Mouse (Mus musculus) ZHBTc4 (cell line): ENCODE data around the gene Hist1h2ao.
"Not testable (repeated sequence)": the region's sequence is repeated elsewhere in the genome, so short reads cannot be mapped to it uniquely, and the experiment has no call there.

Experiments used
- DNase-seq: peaks from one replicate; pipeline ENCODE4 v3.0.0-alpha.2; 2011; ENCODE audit warnings: low read depth, low spot score

The Hist1h2ao gene

DNA sequence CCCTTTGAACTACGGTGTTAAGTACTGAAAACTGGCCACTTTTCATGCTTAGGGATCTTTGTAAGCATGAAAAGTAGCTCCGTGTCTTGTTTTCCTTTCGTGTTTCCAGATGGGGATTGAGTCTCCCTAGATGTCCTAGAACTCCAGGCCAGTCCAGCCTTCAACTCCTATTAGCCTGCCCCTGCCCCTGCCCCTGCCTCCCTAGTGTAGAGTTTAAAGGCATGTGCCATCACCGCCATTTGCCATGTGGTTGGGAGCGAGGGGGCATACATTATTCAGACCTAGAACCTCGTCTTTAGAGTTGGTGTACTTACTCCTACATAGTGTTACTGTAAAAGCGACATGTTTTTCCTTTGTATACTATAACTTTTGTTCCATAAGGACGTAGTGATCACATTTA is 809 bp downstream of the Hist1h2ao start:
- not testable (repeated sequence) for DNase-seq

DNA sequence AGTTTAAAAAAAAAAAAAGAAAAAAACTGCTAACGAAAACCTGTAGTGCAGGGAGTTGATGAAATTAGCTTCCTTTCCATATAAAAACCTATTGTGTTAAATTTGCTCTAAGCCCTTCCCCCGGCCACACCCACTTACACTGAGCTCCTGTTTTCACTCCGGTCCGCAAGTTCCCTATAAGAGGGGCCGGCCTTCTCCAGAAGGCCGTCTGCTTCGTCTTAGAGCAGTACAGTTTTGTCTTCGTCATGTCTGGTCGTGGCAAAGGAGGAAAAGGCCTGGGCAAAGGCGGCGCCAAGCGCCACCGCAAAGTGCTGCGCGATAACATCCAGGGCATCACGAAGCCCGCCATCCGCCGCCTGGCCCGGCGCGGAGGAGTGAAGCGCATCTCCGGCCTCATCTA is 1.3 kb downstream of the Hist1h2ao start, which contains the start of gene Hist1h4m:
Hist1h4m (plus strand) TSS at position 208 of the 400 bp plus-strand sequence.
- not testable (repeated sequence) for DNase-seq

DNA sequence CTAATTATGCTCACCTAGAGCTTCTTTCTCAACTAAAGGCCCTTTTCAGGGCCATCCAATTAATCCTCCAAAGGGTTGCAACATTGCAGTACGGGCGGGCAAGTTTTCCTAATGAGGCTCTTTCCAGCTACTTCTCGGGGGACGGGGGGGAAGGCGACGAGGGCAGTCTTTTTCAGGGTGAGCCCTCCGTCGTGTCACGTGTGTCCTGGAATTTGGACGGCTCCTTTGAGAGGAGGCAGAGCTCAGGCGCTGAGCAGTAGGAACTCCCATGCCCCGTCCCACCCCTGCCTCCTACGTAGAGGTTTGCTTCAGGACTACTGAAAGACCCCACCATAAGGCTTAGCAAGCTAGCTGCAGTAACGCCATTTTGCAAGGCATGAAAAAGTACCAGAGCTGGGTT is 1.8 kb downstream of the Hist1h2ao start:
- not testable (repeated sequence) for DNase-seq

DNA sequence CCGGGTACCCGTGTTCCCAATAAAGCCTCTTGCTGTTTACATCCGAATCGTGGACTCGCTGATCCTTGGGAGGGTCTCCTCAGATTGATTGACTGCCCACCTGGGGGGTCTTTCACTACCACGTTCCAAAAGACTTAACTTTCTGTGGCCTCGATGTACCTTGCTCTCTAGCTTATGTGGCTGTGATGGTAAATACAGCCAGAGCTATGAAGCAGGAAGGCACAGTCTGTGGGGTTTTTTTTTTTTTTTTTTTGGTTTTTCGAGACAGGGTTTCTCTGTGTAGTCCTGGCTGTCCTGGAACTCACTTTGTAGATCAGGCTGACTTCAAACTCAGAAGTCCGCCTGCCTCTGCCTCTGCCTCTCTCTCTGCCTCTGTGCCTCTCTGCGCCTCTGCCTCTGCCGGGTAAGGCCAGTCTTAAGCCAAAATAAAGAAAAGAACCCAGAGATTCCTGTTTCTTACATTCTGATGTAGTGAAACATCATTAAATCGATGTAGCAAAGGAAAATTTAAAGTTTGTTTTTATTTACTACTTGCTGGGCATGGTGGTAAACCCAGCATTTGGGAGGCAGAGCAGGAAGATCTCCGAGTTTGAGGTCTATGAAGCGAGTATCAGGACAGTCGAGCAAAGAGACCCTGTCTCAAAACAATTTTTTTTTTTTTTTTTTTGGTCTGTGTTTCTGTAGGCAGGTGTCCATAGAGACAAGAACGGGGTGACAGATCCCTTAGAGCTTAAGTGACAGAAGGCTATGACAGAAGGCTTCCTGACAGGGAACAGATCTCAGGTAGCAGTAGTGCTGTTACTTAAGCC is 10.0 kb downstream of the Hist1h2ao start:
- not testable (repeated sequence) for DNase-seq

DNA sequence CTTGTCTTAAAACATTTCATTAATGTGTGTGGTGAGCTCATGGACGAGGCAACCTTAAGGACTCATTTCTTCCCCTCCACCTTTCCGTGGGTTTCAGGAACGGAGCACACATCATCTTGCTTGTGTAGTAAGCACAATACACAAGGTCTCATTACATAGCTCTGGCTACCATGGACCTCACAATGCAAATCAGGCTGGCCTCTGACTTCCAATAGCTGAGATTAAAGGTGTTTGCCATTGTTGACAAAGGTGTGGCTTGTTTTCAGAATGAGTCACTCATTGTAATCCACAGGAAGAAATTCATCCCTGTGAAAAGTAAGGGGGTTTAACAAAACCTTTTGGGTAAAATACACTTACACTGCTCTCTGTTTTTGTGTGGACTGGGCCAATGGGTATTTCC is 18.2 kb downstream of the Hist1h2ao start:
- DNase-seq, result peak; percentile 59

DNA sequence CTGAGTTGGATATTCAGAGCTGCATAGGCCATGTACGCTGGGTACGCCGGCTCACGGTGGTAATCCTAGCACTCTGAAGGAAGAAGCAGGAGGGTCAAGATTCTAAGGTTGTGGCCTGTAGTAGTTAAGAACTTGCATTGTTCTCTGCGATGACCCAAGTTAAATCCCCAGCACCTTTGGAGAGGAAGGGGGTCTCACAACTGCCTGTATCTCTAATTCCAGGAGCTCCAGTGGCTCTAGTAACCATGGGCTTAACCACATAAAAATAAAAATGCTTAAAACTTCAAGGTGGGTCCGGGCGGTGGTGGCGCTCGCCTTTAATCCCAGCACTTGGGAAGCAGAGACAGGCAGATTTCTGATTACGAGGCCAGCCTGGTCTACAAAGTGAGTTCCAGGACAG is 20.1 kb downstream of the Hist1h2ao start:
- no peak for DNase-seq

DNA sequence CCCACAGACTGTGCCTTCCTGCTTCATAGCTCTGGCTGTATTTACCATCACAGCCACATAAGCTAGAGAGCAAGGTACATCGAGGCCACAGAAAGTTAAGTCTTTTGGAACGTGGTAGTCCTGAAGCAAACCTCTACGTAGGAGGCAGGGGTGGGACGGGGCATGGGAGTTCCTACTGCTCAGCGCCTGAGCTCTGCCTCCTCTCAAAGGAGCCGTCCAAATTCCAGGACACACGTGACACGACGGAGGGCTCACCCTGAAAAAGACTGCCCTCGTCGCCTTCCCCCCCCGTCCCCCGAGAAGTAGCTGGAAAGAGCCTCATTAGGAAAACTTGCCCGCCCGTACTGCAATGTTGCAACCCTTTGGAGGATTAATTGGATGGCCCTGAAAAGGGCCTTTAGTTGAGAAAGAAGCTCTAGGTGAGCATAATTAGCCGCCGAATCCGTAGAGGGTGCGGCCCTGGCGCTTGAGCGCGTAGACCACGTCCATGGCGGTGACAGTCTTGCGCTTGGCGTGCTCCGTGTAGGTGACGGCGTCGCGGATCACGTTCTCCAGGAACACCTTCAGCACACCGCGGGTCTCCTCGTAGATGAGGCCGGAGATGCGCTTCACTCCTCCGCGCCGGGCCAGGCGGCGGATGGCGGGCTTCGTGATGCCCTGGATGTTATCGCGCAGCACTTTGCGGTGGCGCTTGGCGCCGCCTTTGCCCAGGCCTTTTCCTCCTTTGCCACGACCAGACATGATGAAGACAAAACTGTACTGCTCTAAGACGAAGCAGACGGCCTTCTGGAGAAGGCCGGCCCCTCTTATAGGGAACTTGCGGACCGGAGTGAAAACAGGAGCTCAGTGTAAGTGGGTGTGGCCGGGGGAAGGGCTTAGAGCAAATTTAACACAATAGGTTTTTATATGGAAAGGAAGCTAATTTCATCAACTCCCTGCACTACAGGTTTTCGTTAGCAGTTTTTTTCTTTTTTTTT is 21.4 kb downstream of the Hist1h2ao start, which contains the start of gene Hist1h4n:
Hist1h4n (minus strand) TSS at position 779 of the 977 bp plus-strand sequence.
- DNase-seq, result not testable (repeated sequence)

DNA sequence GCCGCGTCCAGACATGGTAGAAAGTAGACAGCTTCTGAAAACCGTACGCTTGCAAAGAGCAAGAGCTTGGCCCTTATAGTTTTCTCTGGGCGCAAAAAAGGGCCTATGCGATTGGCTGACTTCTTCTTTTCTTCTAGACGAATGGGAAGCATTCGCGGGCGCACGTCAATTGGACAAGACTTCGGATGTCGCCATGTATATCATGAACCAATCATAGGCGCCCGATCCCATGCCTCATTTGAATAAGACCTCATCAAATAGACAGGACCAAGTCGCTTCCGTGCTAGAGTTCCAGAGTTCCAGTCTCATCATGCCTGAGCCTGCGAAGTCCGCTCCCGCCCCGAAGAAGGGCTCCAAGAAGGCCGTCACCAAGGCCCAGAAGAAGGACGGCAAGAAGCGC is 23.2 kb downstream of the Hist1h2ao start, which contains the start of the genes Hist1h2ap and Hist1h2br:
Hist1h2ap (minus strand) TSS at position 47 of the 400 bp plus-strand sequence.
Hist1h2br (plus strand) TSS at position 283 of the 400 bp plus-strand sequence.
- DNase-seq, result not testable (repeated sequence)

DNA sequence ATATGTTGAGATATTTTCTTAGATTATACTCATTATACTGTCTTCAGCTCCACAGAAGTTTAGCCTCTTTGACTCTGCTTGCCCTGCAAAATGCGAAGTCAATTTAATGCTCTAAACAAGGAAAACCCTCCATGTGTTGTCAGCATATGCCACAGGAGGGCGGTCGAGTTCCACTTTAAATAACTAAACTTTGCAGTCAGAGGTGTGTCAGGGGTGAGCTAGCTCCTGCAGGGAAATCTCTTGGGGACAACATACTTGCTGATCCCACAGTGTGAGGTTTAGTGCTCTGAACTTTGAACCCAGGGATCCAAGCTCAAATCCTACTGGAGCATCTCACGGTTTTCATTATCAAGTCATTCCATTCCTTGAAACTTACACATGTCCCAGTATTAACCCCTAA is 30.2 kb downstream of the Hist1h2ao start:
- DNase-seq, result not testable (repeated sequence)

DNA sequence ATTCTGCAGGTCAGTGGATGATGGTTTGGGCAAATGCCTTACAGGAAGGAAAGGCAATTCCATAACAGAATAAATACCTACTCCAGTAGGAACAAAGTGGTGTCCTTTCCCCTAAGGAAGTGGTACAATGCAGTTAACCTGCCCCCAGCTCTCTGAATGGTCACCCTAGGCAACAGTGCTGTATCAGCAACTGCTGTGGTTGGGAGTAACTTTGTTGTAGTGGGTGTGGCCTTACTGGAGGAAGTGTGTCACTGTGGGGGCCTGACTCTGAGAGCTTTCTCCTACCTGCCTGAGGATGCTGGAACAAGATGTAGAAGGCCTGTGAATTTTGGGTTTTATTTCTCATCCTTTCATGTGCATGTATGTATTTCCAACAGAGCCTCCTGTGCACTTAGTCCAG is 36.1 kb downstream of the Hist1h2ao start:
- not testable (repeated sequence) for DNase-seq

DNA sequence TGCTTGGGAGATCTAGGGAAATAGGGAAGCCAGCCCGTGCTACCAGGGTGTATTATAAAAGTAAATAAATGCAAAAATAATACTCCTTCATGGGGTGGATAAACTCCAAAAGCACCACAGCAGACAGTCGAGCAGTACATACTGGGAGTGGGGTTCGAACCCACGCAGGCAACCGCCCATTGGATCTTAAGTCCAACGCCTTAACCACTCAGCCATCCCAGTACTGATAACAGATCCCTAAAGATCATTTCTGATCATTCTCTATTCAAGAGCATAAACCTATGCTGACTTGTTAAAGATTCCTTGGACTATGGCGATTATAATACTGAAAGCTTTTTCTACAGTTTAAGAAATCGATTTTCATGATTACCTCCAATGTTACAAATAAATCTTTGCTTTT is 37.6 kb downstream of the Hist1h2ao start:
- DNase-seq, result peak; percentile 47

DNA sequence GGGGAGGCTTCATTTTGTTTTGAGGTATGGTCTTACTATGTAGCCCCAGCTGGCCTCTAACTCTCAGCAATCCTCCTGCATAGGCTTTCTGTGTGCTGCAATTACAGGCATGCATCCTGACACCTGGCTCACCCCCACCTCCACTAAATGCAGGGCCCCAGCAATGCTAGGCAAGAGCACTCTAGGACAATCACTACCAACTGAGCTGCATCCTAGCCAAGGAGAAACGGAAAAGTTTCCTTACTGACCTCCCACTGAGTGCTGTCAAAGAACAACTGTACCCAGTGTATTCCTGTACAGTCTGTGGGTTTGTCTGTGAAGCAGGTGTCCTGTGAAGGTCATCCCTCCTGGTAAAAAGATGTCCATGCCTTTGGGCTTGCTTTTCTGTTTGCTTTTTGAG is 40.4 kb downstream of the Hist1h2ao start:
- peak; percentile 27 for DNase-seq

DNA sequence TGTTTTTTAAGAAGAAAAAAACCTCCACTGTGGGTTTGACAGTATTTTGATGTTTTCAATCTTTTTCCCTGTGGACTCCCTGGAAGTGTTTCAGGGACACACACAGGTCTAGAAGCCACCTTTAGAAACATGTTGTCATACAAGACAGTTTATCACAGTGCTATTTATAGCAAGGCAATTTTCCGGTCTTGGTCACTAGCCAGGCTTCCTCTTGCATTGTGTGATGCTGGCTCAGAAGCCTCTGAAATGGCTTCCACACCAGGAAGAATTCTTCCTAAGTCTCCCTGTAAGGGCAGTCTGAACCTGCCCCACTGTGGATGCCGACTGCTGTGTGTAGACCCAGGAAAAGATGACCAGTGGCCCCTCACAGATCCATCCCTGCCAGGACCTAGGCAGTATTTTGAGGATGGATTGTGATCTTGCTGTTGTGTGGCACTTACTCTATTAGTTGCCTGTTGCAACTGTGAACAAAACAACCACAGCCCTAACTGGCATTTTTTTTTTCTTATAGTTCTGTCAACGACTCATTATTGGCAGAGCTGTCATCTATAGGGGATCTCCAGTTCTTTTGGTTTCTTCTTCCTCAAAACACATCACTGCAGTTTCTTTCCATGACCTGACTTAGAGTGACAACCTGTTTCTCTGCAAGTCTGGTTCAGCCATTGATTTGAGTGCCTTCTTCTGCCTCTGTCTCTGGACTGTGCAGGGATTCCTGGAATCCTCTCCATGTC is 42.1 kb downstream of the Hist1h2ao start:
- DNase-seq, result no peak

DNA sequence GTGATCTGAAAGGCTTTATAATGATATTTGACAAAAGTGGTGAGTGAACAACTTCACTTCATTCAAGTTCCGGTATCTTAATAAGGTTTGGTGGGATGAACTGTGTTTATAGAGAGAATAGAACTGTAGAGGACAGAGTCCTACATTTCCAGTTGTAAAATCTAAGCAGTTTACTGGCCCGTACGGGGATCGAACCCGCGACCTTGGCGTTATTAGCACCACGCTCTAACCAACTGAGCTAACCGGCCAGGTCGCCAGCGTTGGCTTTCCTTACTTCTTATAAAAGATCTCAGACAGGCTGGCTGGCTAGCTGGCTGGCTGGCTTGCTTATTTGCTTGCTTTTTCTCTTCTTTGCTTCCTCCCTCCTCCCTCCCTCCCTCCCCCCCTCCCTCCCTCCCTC is 44.9 kb downstream of the Hist1h2ao start:
- peak; percentile 89 for DNase-seq

DNA sequence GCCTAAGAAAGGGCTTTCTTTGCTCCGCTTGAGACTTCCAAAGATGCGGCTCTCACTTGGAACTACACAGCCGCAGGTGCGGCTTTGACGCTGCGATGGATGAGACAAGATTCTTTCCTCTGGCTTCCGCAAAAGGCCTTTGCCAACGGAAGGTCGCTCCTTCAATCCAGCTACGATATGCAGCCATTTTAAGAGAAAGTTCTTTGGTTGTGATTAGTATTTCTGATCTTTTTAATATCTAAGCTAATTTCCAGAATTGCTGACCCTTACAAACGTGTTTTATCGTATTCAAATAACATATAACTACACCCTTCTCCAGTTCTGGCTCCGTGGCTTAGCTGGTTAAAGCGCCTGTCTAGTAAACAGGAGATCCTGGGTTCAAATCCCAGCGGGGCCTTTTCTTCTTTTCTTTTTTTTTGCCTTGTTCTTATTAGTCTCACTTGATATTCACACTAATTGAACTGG is 45.5 kb downstream of the Hist1h2ao start:
- DNase-seq, result peak; percentile 68
